Mouse (Mus musculus) CH12.LX (cell line): ENCODE measurements at regions not wholly inside any gene's neighbourhood (a gene's known extent, or its start where the extent isn't known, plus 50 kb on each side); places are given as distances from the start of the nearest gene placed in this dataset.

Experiments
- DNase-seq: peaks from one replicate; pipeline ENCODE4 v3.0.0-alpha.2; 2013; ENCODE audit errors: extremely low read depth
- H3K27ac ChIP-seq: 2 replicates; pipeline ENCODE4 v1.5.1; 2012; ENCODE audit warnings: low read depth, mild to moderate bottlenecking, control low read depth, moderate library complexity; ENCODE audit not compliant: insufficient read depth
- H3K27me3 ChIP-seq: replicated peaks from 2 replicates; pipeline ENCODE3; 2012; ENCODE audit warnings: inconsistent platforms
- H3K36me3 ChIP-seq, 2 experiments: replicated peaks in 1 of 2; 2 replicates each; pipeline versions ENCODE3 to v1.6.1; 2012; ENCODE audit warnings: inconsistent platforms in 1 of 2, low read length in 1 of 2, mild to moderate bottlenecking in 1 of 2, mixed read lengths in 1 of 2, moderate library complexity in 1 of 2; ENCODE audit not compliant: control insufficient read depth in 1 of 2, insufficient read depth in 1 of 2
- H3K4me1 ChIP-seq, 2 experiments: 2 replicates each; pipeline ENCODE4 v1.6.1; 2012; ENCODE audit warnings: inconsistent platforms in 1 of 2, moderate library complexity in 1 of 2; ENCODE audit not compliant: insufficient read depth in 2 of 2, control insufficient read depth in 1 of 2
- H3K4me2 ChIP-seq: 2 replicates; pipeline ENCODE4 v1.6.1; 2012; ENCODE audit warnings: low read depth, mild to moderate bottlenecking, control low read depth; ENCODE audit not compliant: poor library complexity, insufficient read depth, severe bottlenecking
- H3K4me3 ChIP-seq, 3 experiments: fragments of 150-350 bp in 1 of 3; sonication (generic) in 1 of 3; replicated peaks in 1 of 3; 2 replicates each; pipeline versions ENCODE3 to v1.5.1; 2011 to 2012; ENCODE audit warnings: low read depth in 2 of 3, low read length in 2 of 3, mild to moderate bottlenecking in 2 of 3, moderate library complexity in 2 of 3, control low read depth in 1 of 3, improper control_type of control experiment in 1 of 3, inconsistent platforms in 1 of 3, mixed read lengths in 1 of 3; ENCODE audit not compliant: poor library complexity in 1 of 3
- H3K79me2 ChIP-seq: replicated peaks from 2 replicates; pipeline ENCODE4 v1.6.1; 2012; ENCODE audit warnings: mild to moderate bottlenecking, moderate library complexity; ENCODE audit not compliant: control insufficient read depth, poor library complexity, insufficient read depth, severe bottlenecking; ENCODE audit errors: extremely low read depth
- H3K9ac ChIP-seq: 2 replicates; pipeline ENCODE4 v1.6.1; 2012; ENCODE audit warnings: low read depth, mild to moderate bottlenecking, control low read depth, moderate library complexity; ENCODE audit not compliant: insufficient read depth
- H3K9me3 ChIP-seq: replicated peaks from 2 replicates; pipeline ENCODE3; 2012; ENCODE audit warnings: low read length, inconsistent platforms, mixed read lengths
- BHLHE40 ChIP-seq: IDR thresholded peaks from 2 replicates; pipeline ENCODE4 v1.6.1; 2011; ENCODE audit warnings: mild to moderate bottlenecking, low read depth, low read length, improper control_type of control experiment
- CHD1 ChIP-seq: IDR thresholded peaks from 2 replicates; pipeline ENCODE4 v1.6.1; 2012; ENCODE audit warnings: low read depth, low read length, improper control_type of control experiment, inconsistent platforms
- CHD2 ChIP-seq: IDR thresholded peaks from 2 replicates; pipeline ENCODE4 v1.6.1; 2011; ENCODE audit warnings: low read length, improper control_type of control experiment
- CTCF ChIP-seq, 2 experiments: IDR thresholded peaks in 1 of 2; conservative IDR thresholded peaks in 1 of 2; 2 replicates each; pipeline ENCODE4 v1.5.1; 2011 to 2012; ENCODE audit warnings: low read depth in 2 of 2, low read length in 2 of 2, improper control_type of control experiment in 1 of 2, inconsistent platforms in 1 of 2, mild to moderate bottlenecking in 1 of 2, moderate library complexity in 1 of 2
- E2F4 ChIP-seq: IDR thresholded peaks from 2 replicates; pipeline ENCODE4 v1.6.1; 2011; ENCODE audit warnings: low read depth, low read length, improper control_type of control experiment; ENCODE audit not compliant: insufficient replicate concordance
- ELF1 ChIP-seq: IDR thresholded peaks from 2 replicates; pipeline ENCODE4 v1.6.1; 2014; ENCODE audit warnings: low read depth, mild to moderate bottlenecking, inconsistent platforms, low read length, improper control_type of control experiment
- EP300 ChIP-seq: IDR thresholded peaks from 2 replicates; pipeline ENCODE4 v1.6.1; 2011; ENCODE audit warnings: low read length, improper control_type of control experiment
- ETS1 ChIP-seq: conservative IDR thresholded peaks from 2 replicates; pipeline ENCODE4 v1.6.1; 2012; ENCODE audit warnings: low read depth, mild to moderate bottlenecking, inconsistent platforms, low read length, improper control_type of control experiment, moderate library complexity
- GABPA ChIP-seq: IDR thresholded peaks from 2 replicates; pipeline ENCODE4 v1.6.1; 2012; ENCODE audit warnings: low read depth, low read length, improper control_type of control experiment, inconsistent platforms; ENCODE audit not compliant: insufficient replicate concordance
- HCFC1 ChIP-seq: IDR thresholded peaks from 2 replicates; pipeline ENCODE4 v1.6.1; 2012; ENCODE audit warnings: low read depth, mild to moderate bottlenecking, inconsistent platforms, low read length, improper control_type of control experiment
- IRF4 ChIP-seq: IDR thresholded peaks from 2 replicates; pipeline ENCODE4 v1.6.1; 2014; ENCODE audit warnings: low read depth, mild to moderate bottlenecking, inconsistent platforms, low read length, improper control_type of control experiment
- JUN ChIP-seq: IDR thresholded peaks from 2 replicates; pipeline ENCODE4 v1.6.1; 2011; ENCODE audit warnings: low read depth, mild to moderate bottlenecking, low read length, improper control_type of control experiment, moderate library complexity; ENCODE audit not compliant: insufficient read depth
- JUND ChIP-seq: conservative IDR thresholded peaks from 2 replicates; pipeline ENCODE4 v1.6.1; 2011; ENCODE audit warnings: low read depth, low read length, improper control_type of control experiment
- KAT2A ChIP-seq: IDR thresholded peaks from 2 replicates; pipeline ENCODE4 v1.6.1; 2012; ENCODE audit warnings: low read length, improper control_type of control experiment, inconsistent platforms; ENCODE audit not compliant: insufficient replicate concordance
- MAFK ChIP-seq: IDR thresholded peaks from 2 replicates; pipeline ENCODE4 v1.6.1; 2011; ENCODE audit warnings: low read length, improper control_type of control experiment; ENCODE audit not compliant: insufficient replicate concordance
- MAX ChIP-seq: IDR thresholded peaks from 2 replicates; pipeline ENCODE4 v1.6.1; 2011; ENCODE audit warnings: low read length, improper control_type of control experiment
- MAZ ChIP-seq: IDR thresholded peaks from 2 replicates; pipeline ENCODE4 v1.6.1; 2012; ENCODE audit warnings: low read depth, mild to moderate bottlenecking, inconsistent platforms, low read length, improper control_type of control experiment, moderate library complexity
- MEF2A ChIP-seq: IDR thresholded peaks from 2 replicates; pipeline ENCODE4 v1.6.1; 2014; ENCODE audit warnings: low read depth, mild to moderate bottlenecking, inconsistent platforms, low read length, improper control_type of control experiment, borderline replicate concordance
- MYC ChIP-seq: IDR thresholded peaks from 2 replicates; pipeline ENCODE4 v1.6.1; 2011; ENCODE audit warnings: low read depth, mild to moderate bottlenecking, improper control_type of control experiment, low read length
- NELFE ChIP-seq: IDR thresholded peaks from 2 replicates; pipeline ENCODE4 v1.6.1; 2011; ENCODE audit warnings: low read depth, low read length, improper control_type of control experiment
- NRF1 ChIP-seq: IDR thresholded peaks from 2 replicates; pipeline ENCODE4 v1.6.1; 2014; ENCODE audit warnings: low read depth, mild to moderate bottlenecking, inconsistent platforms, low read length, improper control_type of control experiment, moderate library complexity
- PAX5 ChIP-seq: IDR thresholded peaks from 2 replicates; pipeline ENCODE4 v1.6.1; 2012; ENCODE audit warnings: low read length, inconsistent platforms, mixed read lengths
- POLR2AphosphoS2 ChIP-seq: IDR thresholded peaks from 2 replicates; pipeline ENCODE4 v1.6.1; 2011; ENCODE audit warnings: low read depth, low read length, improper control_type of control experiment
- RAD21 ChIP-seq: IDR thresholded peaks from 2 replicates; pipeline ENCODE4 v1.6.1; 2011; ENCODE audit warnings: low read depth, mild to moderate bottlenecking, low read length, improper control_type of control experiment, moderate library complexity
- SIN3A ChIP-seq: IDR thresholded peaks from 2 replicates; pipeline ENCODE4 v1.6.1; 2012; ENCODE audit warnings: low read length, improper control_type of control experiment, inconsistent platforms
- TBP ChIP-seq: conservative IDR thresholded peaks from 2 replicates; pipeline ENCODE4 v1.6.1; 2011; ENCODE audit warnings: low read depth, low read length, improper control_type of control experiment
- UBTF ChIP-seq: IDR thresholded peaks from 2 replicates; pipeline ENCODE4 v1.6.1; 2012; ENCODE audit warnings: low read depth, mild to moderate bottlenecking, inconsistent platforms, low read length, improper control_type of control experiment, moderate library complexity
- USF2 ChIP-seq: conservative IDR thresholded peaks from 2 replicates; pipeline ENCODE4 v1.6.1; 2011; ENCODE audit warnings: low read depth, low read length, improper control_type of control experiment
- ZC3H11A ChIP-seq: IDR thresholded peaks from 2 replicates; pipeline ENCODE4 v1.6.1; 2012; ENCODE audit warnings: low read depth, mild to moderate bottlenecking, inconsistent platforms, low read length, improper control_type of control experiment
- ZKSCAN1 ChIP-seq: IDR thresholded peaks from 2 replicates; pipeline ENCODE4 v1.6.1; 2012; ENCODE audit warnings: low read depth, inconsistent platforms, low read length, improper control_type of control experiment, borderline replicate concordance
- ZMIZ1 ChIP-seq: IDR thresholded peaks from 2 replicates; pipeline ENCODE4 v1.6.1; 2012; ENCODE audit warnings: low read depth, mild to moderate bottlenecking, inconsistent platforms, low read length, improper control_type of control experiment
- ZNF384 ChIP-seq: IDR thresholded peaks from 2 replicates; pipeline ENCODE4 v1.6.1; 2012; ENCODE audit warnings: low read depth, low read length, improper control_type of control experiment, inconsistent platforms
- dilution Hi-C: fragments of 300-500 bp; cut with MboI; formaldehyde crosslinking; loops from 2 replicates; pipeline ENCODE4 v1.14.3; 2020; ENCODE audit warnings: low sequenced_read_pairs; ENCODE audit not compliant: extremely low pct_unique_long_range_greater_than_20kb, extremely low pct_ligation_motif_present
- in situ Hi-C: fragments of 300-500 bp; cut with MboI; formaldehyde crosslinking; loops from 3 replicates; pipeline ENCODE4 v1.14.3; 2019; ENCODE audit warnings: low sequenced_read_pairs, low pct_ligation_motif_present, low pct_unique_long_range_greater_than_20kb, mixed read lengths

DNA sequence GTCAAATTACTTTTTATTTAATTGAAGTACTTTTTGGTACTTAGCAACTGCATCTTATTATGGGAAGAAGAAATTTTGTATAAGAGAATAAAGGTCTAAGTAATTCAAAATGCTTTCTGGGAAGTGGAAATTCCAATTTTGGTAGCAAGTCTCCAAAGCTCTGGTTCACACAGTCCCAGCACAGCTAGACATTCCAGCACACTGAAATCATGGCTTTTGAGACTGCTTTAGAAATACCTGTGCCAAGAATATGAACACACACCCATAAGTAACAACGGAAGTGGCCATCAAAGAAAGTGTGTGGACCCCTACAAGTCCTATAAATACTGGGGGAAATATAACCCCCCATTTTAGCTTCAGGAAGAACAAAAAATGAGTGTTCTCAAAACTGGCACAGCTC lies 67.8 kb upstream of the Pdc start:
- dilution Hi-C loops, result no loop called here
- H3K4me2 ChIP-seq, result peak overlapping the region; percentile 65; the same call in 1 of the 2 replicates
- DNase-seq, result no peak
- H3K79me2 ChIP-seq, result no peaks in the 10 kb centered on the region
- no peak overlapping the region; the same call in 1 of the 2 replicates for H3K9ac ChIP-seq
- H3K27ac ChIP-seq, result peak overlapping the region; percentile 81
- H3K4me1 ChIP-seq, result peaks cover 30 to 48% of the 10 kb centered on the region in 2 experiments
- no peaks in the 10 kb centered on the region for H3K27me3 ChIP-seq
- in situ Hi-C loops, result loop anchor here (10.0 to 25.0 kb wide), 2 partner anchors 139 to 417 kb away; partner anchors contain the start of gene Ptgs2
- TF ChIP-seq SIN3A (no peak), KAT2A (no peak), ETS1 (no peak), MAX (no peak), JUN (no peak)
- H3K4me3 ChIP-seq, result no peak overlapping the region
- H3K36me3 ChIP-seq, result no peaks in the 10 kb centered on the region
- no peaks in the 10 kb centered on the region for H3K9me3 ChIP-seq

DNA sequence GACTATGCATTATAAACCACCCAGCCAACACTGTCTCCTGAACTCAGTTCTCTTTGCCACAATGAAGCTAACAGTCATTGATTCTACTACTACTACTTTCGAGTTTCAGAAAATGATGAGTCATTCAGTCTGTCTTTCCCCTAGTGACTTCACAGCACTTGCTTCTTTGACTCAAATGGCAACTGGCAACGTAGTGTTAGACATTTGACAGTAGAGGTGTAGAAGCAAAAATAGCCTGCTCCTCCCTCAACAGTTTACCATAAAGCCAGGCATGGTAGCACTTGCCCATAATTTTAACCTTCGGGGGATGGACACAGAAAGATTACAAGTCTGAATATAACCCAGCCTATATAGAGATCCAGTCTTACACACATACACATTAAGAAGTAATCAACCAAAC lies 67.3 kb upstream of the Pdc start:
- Histone ChIP-seq H3K9ac (peak overlapping the region; percentile 53), H3K4me2 (peak overlapping the region; percentile 82), H3K36me3 (no peaks in the 10 kb centered on the region), H3K27me3 (no peaks in the 10 kb centered on the region), H3K9me3 (no peaks in the 10 kb centered on the region), H3K4me3 (no peak overlapping the region), H3K4me1 (peaks cover 26 to 46% of the 10 kb centered on the region in 2 experiments), H3K79me2 (no peaks in the 10 kb centered on the region), H3K27ac (peak overlapping the region; percentile 81)
- DNase-seq, result peak; percentile 92
- in situ Hi-C loops (loop anchor here (10.0 to 25.0 kb wide), 2 partner anchors 140 to 417 kb away; partner anchors contain the start of gene Ptgs2), dilution Hi-C loops (no loop called here)
- TF ChIP-seq MEF2A (peak; percentile 99), IRF4 (peak; percentile 99), E2F4 (no peak), ZNF384 (no peak), NELFE (no peak), ELF1 (no peak), JUND (peak; percentile 99), EP300 (peak; percentile 97), USF2 (no peak), MYC (peak; percentile 83; the same call in 1 of the 2 replicates), BHLHE40 (peak; percentile 91), KAT2A (no peak), HCFC1 (peak; percentile 42; the same call in 1 of the 2 replicates), CHD2 (peak; percentile 70), CHD1 (peak; percentile 60; the same call in 1 of the 2 replicates), ZC3H11A (no peak), UBTF (no peak), POLR2AphosphoS2 (no peak), ZKSCAN1 (no peak), NRF1 (no peak), MAZ (peak; percentile 67), RAD21 (no peak; the same call in 1 of the 2 replicates), ZMIZ1 (no peak; the same call in 1 of the 2 replicates), GABPA (no peak), SIN3A (peak; percentile 73), PAX5 (no peak), TBP (peak; percentile 69; the same call in 1 of the 2 replicates), CTCF (conservative IDR thresholded peaks at IDR 0.05 in 1 of 2, IDR thresholded peaks at IDR 0.05 in 1 of 2; ENCODE audit: low read depth in 2 of 2, low read length in 2 of 2) (no peak), MAFK (peak; percentile 98)
